Mouse (Mus musculus): ENCODE results near the gene Rbfox2. TPM values are rescaled to one million over a fixed set of nuclear protein-coding genes. Genes with fewer than 3 reads are reported as not detected.

Rbfox2 gene
- 62.5 and 69.0 TPM in 2 replicates for polyA plus RNA-seq (2012; rRNA removed; ENCODE audit: low replicate concordance)

DNA sequence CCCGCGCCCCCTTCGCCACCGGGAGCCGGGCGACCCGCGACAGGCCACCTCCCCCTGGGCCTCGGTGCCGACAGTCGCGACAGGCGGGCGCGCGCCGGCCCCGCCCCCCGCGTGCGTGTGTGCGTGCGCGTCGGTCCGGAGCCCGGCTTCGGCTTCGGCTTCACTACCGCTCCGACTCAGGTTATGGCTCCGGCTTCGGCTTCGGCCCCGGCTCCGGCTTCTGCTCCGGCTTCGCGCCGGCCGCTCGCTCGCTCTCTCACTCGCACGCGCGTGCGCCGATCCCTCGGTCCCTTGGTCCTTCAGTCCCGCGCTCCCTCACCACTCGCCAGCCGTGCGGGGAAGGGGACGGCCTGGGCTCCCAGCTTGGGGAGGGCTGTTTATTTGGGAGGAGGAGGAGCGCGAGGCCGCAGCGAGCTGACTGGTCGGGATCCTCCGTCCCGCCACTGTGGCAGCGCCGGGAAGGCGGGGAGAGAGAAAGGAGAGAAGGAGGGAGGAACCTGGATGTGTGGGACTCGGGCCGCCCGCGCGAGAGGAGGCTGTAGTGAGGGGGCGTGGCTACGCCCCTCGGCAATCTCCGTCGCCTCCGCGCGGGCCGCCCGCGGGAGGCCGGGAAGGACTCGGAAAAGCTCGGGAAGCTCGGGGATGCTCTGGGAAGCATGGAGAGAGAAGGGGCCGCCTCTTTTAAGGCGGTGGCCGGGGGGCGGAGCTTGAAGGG lies at the start of gene Rbfox2:
TSS of gene Rbfox2 (minus strand) at position 458 of the 715 bp plus-strand sequence.

DNA sequence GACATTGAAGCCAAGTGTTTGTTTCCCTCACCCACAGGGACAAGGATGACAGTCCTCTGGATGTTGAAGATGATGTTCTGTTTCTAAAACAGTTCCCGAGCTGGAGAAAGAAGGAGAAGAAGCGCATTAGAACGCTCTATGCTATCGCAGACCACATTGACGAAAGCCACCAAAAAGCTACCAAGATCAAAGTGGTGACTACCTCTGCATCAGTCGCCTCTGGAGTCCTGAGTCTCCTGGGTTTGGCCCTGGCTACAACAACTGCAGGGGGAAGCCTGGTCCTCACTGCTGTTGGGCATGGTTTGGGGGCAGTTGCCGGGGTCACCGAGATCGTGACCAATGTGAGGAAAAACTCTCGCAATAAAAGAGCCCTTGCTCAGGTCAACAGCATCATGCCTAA lies 256.2 kb downstream of the Rbfox2 start, which contains the start of gene Mb:
TSS of gene Mb (minus strand) at position 101 of the 400 bp plus-strand sequence.

DNA sequence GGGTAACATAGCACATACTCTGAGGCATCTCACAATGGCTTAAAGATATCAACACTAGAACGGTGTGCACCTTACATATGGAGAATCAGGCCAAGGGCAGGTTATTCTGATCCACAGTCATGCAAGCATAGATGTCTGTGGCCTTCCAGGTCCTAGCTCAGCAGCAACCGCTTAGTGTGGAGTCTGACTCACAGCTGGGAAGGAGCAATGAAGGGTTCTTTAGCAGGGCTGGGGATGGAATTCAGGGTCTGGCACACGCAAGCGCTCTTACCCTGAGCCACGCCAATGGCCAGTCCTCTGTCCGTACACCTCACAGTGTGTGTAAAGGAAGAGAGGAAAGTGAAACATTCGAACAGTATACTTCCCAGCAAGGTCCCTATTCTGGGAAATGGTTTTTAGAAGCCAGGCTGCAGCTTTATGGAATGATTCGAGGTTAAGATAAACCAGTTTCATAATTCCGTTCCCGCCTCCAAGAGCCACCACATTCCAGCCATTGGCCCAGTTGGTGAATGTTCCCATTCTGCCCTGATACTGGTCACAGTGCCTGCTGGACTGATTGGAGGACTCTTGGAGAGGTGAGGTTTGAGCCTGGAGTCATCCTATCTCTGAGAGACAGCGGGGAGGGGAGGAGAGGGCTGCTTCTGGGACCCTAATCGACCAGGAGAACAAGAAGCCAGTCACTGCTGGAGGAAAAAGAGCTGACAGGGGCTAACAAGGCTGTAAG lies 262.0 kb downstream of the Rbfox2 start, which contains the start of gene Apol6:
TSS of gene Apol6 (plus strand) at position 133 of the 724 bp plus-strand sequence.

Other genes with a start within 250 kb of the Rbfox2 start
- gene Apol7a, start 92.1 kb upstream of the Rbfox2 start, polyA plus RNA-seq (2012; rRNA removed; ENCODE audit: low replicate concordance) = 0.26 and 0.43 TPM in 2 replicates
- 1.7 and 2.0 TPM in 2 replicates for gene Apol9a, start 104.1 kb upstream of the Rbfox2 start, polyA plus RNA-seq (2012; rRNA removed; ENCODE audit: low replicate concordance)
- 0.06 and 0.11 TPM in 2 replicates for gene Apol7b, start 140.5 kb upstream of the Rbfox2 start, polyA plus RNA-seq (2012; rRNA removed; ENCODE audit: low replicate concordance)
- gene Apol10a, start 170.0 kb upstream of the Rbfox2 start, polyA plus RNA-seq (2012; rRNA removed; ENCODE audit: low replicate concordance) = not detected in 2 replicates
- gene Apol11a, start 201.3 kb upstream of the Rbfox2 start, polyA plus RNA-seq (2012; rRNA removed; ENCODE audit: low replicate concordance) = 0.16 TPM in 1 of 2 replicates, not detected in the other
- 32.3 and 32.6 TPM in 2 replicates for gene Apol7c, start 226.3 kb upstream of the Rbfox2 start, polyA plus RNA-seq (2012; rRNA removed; ENCODE audit: low replicate concordance)

Data from mammary gland, adult 2 months (tissue).